Mouse (Mus musculus) stomach, postnatal 0 days (tissue): ENCODE data around the gene Cyp2c67. TPM values are rescaled to one million over a fixed set of nuclear protein-coding genes. Genes with fewer than 3 reads are reported as not detected.
"Not testable (repeated sequence)": the region's sequence is repeated elsewhere in the genome, so short reads cannot be mapped to it uniquely, and the experiment has no call there.

Experiments
- ATAC-seq: fragments of 200-750 bp; cut with Nextera tagmentation; 2 replicates; pipeline ENCODE4 v1.8.0; 2017; ENCODE audit not compliant: low FRiP score, low TSS enrichment
- DNase-seq: peaks from one replicate; pipeline ENCODE4 v3.0.0-alpha.2; 2016; ENCODE audit warnings: low spot score
- H3K27ac ChIP-seq: fragments of 300-500 bp; sonication (generic); replicated peaks from 2 replicates; pipeline ENCODE4 v1.5.1; 2014; ENCODE audit warnings: mild to moderate bottlenecking, control low read depth
- H3K27me3 ChIP-seq: fragments of 300-500 bp; sonication (generic); 2 replicates; pipeline ENCODE4 v1.6.1; 2014; ENCODE audit warnings: low read length; ENCODE audit not compliant: control insufficient read depth, insufficient read depth
- H3K36me3 ChIP-seq: fragments of 300-500 bp; sonication (generic); 2 replicates; pipeline ENCODE4 v1.6.1; 2014; ENCODE audit warnings: low read length, mixed read lengths; ENCODE audit not compliant: control insufficient read depth, insufficient read depth
- H3K4me1 ChIP-seq: fragments of 300-500 bp; sonication (generic); replicated peaks from 2 replicates; pipeline ENCODE4 v1.6.1; 2014; ENCODE audit warnings: antibody characterized with exemption; ENCODE audit not compliant: control insufficient read depth, insufficient read depth
- H3K4me2 ChIP-seq: fragments of 300-500 bp; sonication (generic); replicated peaks from 2 replicates; pipeline ENCODE4 v1.6.1; 2014; ENCODE audit warnings: low read depth, mild to moderate bottlenecking, control low read depth, moderate library complexity
- H3K4me3 ChIP-seq: fragments of 300-500 bp; sonication (generic); 2 replicates; pipeline ENCODE4 v1.5.1; 2014; ENCODE audit warnings: low read depth, low read length, control low read depth
- H3K9ac ChIP-seq: fragments of 300-500 bp; sonication (generic); 2 replicates; pipeline ENCODE4 v1.6.1; 2014; ENCODE audit warnings: mild to moderate bottlenecking, low read length, control low read depth, mixed read lengths
- H3K9me3 ChIP-seq: fragments of 300-500 bp; sonication (generic); 2 replicates; pipeline ENCODE4 v1.6.1; 2016; ENCODE audit warnings: low read length; ENCODE audit not compliant: control insufficient read depth
- CTCF ChIP-seq: IDR thresholded peaks from 2 replicates; pipeline ENCODE4 v1.5.1; 2016; ENCODE audit warnings: antibody characterized with exemption, low read depth, mild to moderate bottlenecking, moderate library complexity
- EP300 ChIP-seq: optimal IDR thresholded peaks from 2 replicates; pipeline ENCODE3; 2016; ENCODE audit warnings: antibody characterized with exemption
- WGBS: fragments of 180-500 bp; shearing (Covaris S2); extraction: QIAGEN DNeasy Blood & Tissue Kit; methylation state at CpG from one replicate; pipeline ENCODE4 v1.1.7; 2014; 5-methylcytosine and 5-hydroxymethylcytosine counted together
- polyA plus RNA-seq: library from polyadenylated mRNA; unstranded; fragments of >200 nt; fragmentation: Nextera tagmentation; extraction: Ambion mirVana; gene quantifications from 2 replicates; pipeline ENCODE4 v1.2.1, GENCODE M21; 2015

Gene Cyp2c67
- not detected in 2 replicates for polyA plus RNA-seq

- DNase-seq (no peak), ATAC-seq (no peak)
- H3K4me2 ChIP-seq, result no peak within 1 kb of the TSS
- no peak for TF ChIP-seq EP300
- TF ChIP-seq CTCF, result no peak
- 80% methylated on average over 1 of the region's 1 CpGs for WGBS
- H3K9me3 ChIP-seq, result no peaks in the 10 kb centered on the region
- H3K27ac ChIP-seq, result no peak within 1 kb of the TSS
- H3K4me1 ChIP-seq, result no peaks in the 10 kb centered on the region
- H3K4me3 ChIP-seq, result no peak within 1 kb of the TSS
- no peaks in the 10 kb centered on the region for H3K36me3 ChIP-seq
- no peak within 1 kb of the TSS for H3K9ac ChIP-seq
- H3K27me3 ChIP-seq, result no peaks in the 10 kb centered on the region
Measured at GRCm38 (mm10) chr19:39648938-39649337, at the start of gene Cyp2c67. Gene Cyp2c67, minus strand, starts transcription at chr19:39649051.

DNA sequence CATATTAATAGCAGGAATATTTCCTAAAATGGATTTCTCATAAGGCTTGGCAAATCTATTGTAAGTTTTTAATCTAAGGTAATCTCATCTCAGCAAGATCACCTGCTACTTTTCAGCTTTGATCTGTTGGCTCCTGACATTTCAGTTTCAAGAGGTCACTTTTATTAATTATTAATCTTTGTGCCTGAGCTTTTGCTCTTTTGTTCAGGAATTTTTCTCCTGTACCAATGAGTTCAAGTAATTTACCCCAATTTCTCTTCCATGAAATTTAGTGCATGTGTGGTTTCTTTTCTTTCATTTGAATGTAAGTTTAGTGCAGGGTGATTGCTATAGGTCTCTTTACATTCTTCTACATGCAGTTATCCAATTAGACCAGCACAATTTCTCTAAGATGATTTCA, 16.8 kb upstream of the Cyp2c67 start:
- not testable (repeated sequence) for H3K27me3 ChIP-seq, H3K4me3 ChIP-seq, H3K4me2 ChIP-seq, DNase-seq, H3K9ac ChIP-seq, H3K27ac ChIP-seq, H3K9me3 ChIP-seq, H3K36me3 ChIP-seq, ATAC-seq, H3K4me1 ChIP-seq

- ATAC-seq (no peak), DNase-seq (no peak)
- H3K9me3 ChIP-seq, result no peaks in the 10 kb centered on the region
- H3K27ac ChIP-seq, result no peak overlapping the region
- H3K4me2 ChIP-seq, result no peak overlapping the region
- H3K36me3 ChIP-seq, result no peaks in the 10 kb centered on the region
- H3K4me3 ChIP-seq, result no peak overlapping the region
- no peaks in the 10 kb centered on the region for H3K27me3 ChIP-seq
- no peak for TF ChIP-seq EP300
- TF ChIP-seq CTCF, result no peak
- no peaks in the 10 kb centered on the region for H3K4me1 ChIP-seq
- WGBS, result 39% methylated on average over 1 of the region's 1 CpGs
- H3K9ac ChIP-seq, result no peak overlapping the region
Measured at GRCm38 (mm10) chr19:39652381-39652780, 3.5 kb upstream of the Cyp2c67 start.

GRCm38 (mm10) chr19:39647519-39647918, 1.3 kb downstream of the Cyp2c67 start:
- 93% methylated on average over 9 of the region's 9 CpGs for whole genome bisulfite sequencing
- ATAC-seq (no peak), DNase-seq (no peak)
- no peak overlapping the region for H3K9ac ChIP-seq
- H3K27me3 ChIP-seq, result no peaks in the 10 kb centered on the region
- H3K36me3 ChIP-seq, result no peaks in the 10 kb centered on the region
- H3K4me1 ChIP-seq, result no peaks in the 10 kb centered on the region
- no peak for TF ChIP-seq EP300
- no peak for TF ChIP-seq CTCF
- H3K4me3 ChIP-seq, result no peak overlapping the region
- H3K4me2 ChIP-seq, result no peak overlapping the region
- H3K27ac ChIP-seq, result no peak overlapping the region
- H3K9me3 ChIP-seq, result no peaks in the 10 kb centered on the region

DNA sequence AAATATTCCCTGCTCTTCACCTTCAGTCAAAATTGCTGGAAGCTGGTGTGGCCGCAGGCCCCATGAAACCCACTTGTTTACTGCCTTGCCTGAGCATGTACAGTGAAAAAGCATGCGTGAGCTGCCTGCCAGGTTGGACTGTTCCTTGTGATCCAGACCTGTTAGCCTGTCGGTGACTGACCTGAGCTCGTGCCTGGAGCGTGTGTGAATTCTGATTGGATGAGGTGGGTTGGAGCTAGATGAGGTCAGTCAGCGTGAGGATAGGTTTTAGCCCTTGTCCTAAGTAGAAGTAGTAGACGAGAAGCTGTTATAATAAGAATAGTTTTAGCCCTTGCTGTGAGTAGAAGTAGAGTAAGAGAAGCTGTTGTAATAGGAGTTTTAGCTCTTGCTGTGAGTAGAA, 4.3 kb downstream of the Cyp2c67 start:
- DNase-seq, H3K27me3 ChIP-seq, H3K36me3 ChIP-seq, ATAC-seq, H3K27ac ChIP-seq, H3K9me3 ChIP-seq, H3K4me3 ChIP-seq, H3K9ac ChIP-seq, H3K4me2 ChIP-seq, H3K4me1 ChIP-seq: not testable (repeated sequence)
- 84% methylated on average over 7 of the region's 7 CpGs for WGBS

Other genes starting within 250 kb of the Cyp2c67 start
- gene Cyp2c38, start 186.0 kb downstream of the Cyp2c67 start, polyA plus RNA-seq, result not detected in 2 replicates
- not detected in 2 replicates for gene Cyp2c39, start 138.2 kb downstream of the Cyp2c67 start, polyA plus RNA-seq
- gene Cyp2c68, start 92.0 kb upstream of the Cyp2c67 start, polyA plus RNA-seq, result 3.3 and 3.6 TPM in 2 replicates
- 0.19 and 0.25 TPM in 2 replicates for gene Cyp2c40, start 163.8 kb upstream of the Cyp2c67 start, polyA plus RNA-seq
- gene Cyp2c69, start 237.7 kb upstream of the Cyp2c67 start, polyA plus RNA-seq, result 0.08 and 0.21 TPM in 2 replicates